Comparison of ENCODE assay signal across 8 mouse cellular contexts in genomic region chr3:67568015-67568618, GRCm38 (mm10). TPM values are rescaled to one million over a fixed set of nuclear protein-coding genes. Genes with fewer than 3 reads are reported as not detected.
DNase-seq lines count a peak whose midpoint lies in the region; ATAC-seq and TF ChIP-seq lines count a peak whose summit lies in the region.

No protein-coding gene starts in this region.

- peak; percentile 98 for TF ChIP-seq CTCF in Patski (IDR thresholded peaks at IDR 0.05)

- POLR2A ChIA-PET in Patski (lab: Charles Lee): interaction anchor here (0.7 to 1.3 kb wide), 4 partner anchors 10 to 135 kb away, joined by 3 to 5 read pairs (median 4); partner anchors contain the start of genes Lxn and Mfsd1

- H3K36me3 ChIP-seq in hindbrain, embryonic 15.5 days: no peaks in the 10 kb centered on the region

- H3K27ac ChIP-seq in hindbrain, embryonic 15.5 days (replicated peaks): no peak overlapping the region

- no peak overlapping the region for H3K9ac ChIP-seq in hindbrain, embryonic 15.5 days

- peak; percentile 39 for DNase-seq in Patski (ENCODE audit: low read depth, low spot score)
- DNase-seq in cerebellum, postnatal 10 days: peak; percentile 88
- DNase-seq in frontal cortex, postnatal 25 days (ENCODE audit: low spot score in 2 of 2): peak; percentile 33 to 58
- peak; percentile 64 to 66 for DNase-seq in layer of hippocampus, postnatal 36 days
- DNase-seq in lung, postnatal 25 days (ENCODE audit: low spot score): peak; percentile 61
- peak; percentile 62 for DNase-seq in retina, postnatal 7 days (ENCODE audit: low read depth, low spot score)
- DNase-seq in urinary bladder, postnatal 14 days (ENCODE audit: low spot score): peak; percentile 52

- peak overlapping the region; percentile 53 for H3K4me2 ChIP-seq in hindbrain, embryonic 15.5 days

- CTCF ChIA-PET in Patski (lab: Charles Lee): interaction anchor here (0.7 to 3.6 kb wide), 24 partner anchors 9 to 479 kb away, joined by 3 to 50 read pairs (median 4); partner anchors contain the start of genes Gfm1 and Mfsd1

- H3K4me1 ChIP-seq in hindbrain, embryonic 15.5 days (replicated peaks): 0 out of 2 replicates have a peak, but pooled peaks cover 3% of the 10 kb centered on the region

- in situ Hi-C loops in Patski (cut with MboI; ENCODE audit: low pct_unique_long_range_greater_than_20kb): loop anchor here (25.0 kb wide), 1 partner anchor 1231 kb away; no protein-coding TSS in a partner anchor

- no peaks in the 10 kb centered on the region for H3K9me3 ChIP-seq in hindbrain, embryonic 15.5 days

- H3K4me3 ChIP-seq in hindbrain, embryonic 15.5 days: peak overlapping the region; percentile 28

- peaks cover 67% of the 10 kb centered on the region for H3K27me3 ChIP-seq in Patski
- peaks cover 3% of the 10 kb centered on the region; the same call in 1 of the 2 replicates for H3K27me3 ChIP-seq in hindbrain, embryonic 15.5 days

- 26% methylated on average over 17 of the region's 17 CpGs for WGBS in hindbrain, embryonic 15.5 days

- peak; percentile 87 for ATAC-seq in Patski
- ATAC-seq in hindbrain, embryonic 15.5 days (ENCODE audit: low FRiP score, low read depth): peak; percentile 84

RNA-seq across cellular contexts. Expression of gene Mfsd1, which starts 14.4 kb away (rescaled TPM):
- 189 TPM for polyA plus RNA-seq in Patski (2021)
- 33.5 and 33.6 TPM in 2 replicates for polyA plus RNA-seq in hindbrain, embryonic 15.5 days (2015; fragmentation: Nextera tagmentation; extraction: Ambion mirVana)
- total RNA-seq in layer of hippocampus, postnatal 36 days (2021): 10 to 100 TPM; 38.6 to 41.7 TPM

RNA-seq across cellular contexts. Expression of gene Rarres1, which starts 52.8 kb away (rescaled TPM):
- polyA plus RNA-seq in Patski (2021): not detected
- 1.4 and 3.1 TPM in 2 replicates for polyA plus RNA-seq in hindbrain, embryonic 15.5 days (2015; fragmentation: Nextera tagmentation; extraction: Ambion mirVana)
- 1 to 10 TPM; 1.3 to 1.5 TPM for total RNA-seq in layer of hippocampus, postnatal 36 days (2021)
